Mouse (Mus musculus) adrenal gland, adult 18-20 months (tissue): ENCODE measurements around the gene Kitl. TPM values are rescaled to one million over a fixed set of nuclear protein-coding genes. Genes with fewer than 3 reads are reported as not detected.
A peak's percentile ranks its signal among the peaks of the same experiment; 100 is the strongest.

Experiments
- DNase-seq, 2 experiments: peaks; one replicate each; pipeline ENCODE4 v3.0.0; 2021 to 2022; ENCODE audit warnings: low spot score in 2 of 2
- total RNA-seq, 2 experiments: library from RNA; stranded (reverse); gene quantifications; 1 replicate in 1 of 2; 2 replicates in 1 of 2; pipeline ENCODE4 v1.2.3; 2021

The Kitl gene
- total RNA-seq, 2 experiments from 2014 or later: 18.9 to 26.6 TPM

DNA sequence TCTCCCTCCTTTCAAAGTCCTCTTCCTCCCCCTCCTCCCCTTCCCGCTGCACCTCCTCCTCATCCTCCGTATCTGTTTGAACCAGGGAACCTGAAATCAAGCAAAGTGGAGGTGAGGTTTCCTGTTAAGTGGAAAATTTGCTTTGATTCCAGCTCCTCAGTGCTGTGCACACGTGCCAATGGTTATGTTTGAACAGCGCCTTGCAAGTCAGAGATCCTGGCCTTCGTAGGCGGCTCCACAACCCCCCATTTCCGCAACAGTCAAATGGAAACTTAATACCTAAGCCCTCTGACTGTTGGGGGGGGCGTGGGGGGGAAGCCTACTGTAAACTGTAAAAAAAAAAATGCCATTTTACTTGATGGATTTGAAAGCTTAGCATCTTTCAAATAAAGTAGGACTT is 10.2 kb downstream of the Kitl start:
- DNase-seq: no peak

DNA sequence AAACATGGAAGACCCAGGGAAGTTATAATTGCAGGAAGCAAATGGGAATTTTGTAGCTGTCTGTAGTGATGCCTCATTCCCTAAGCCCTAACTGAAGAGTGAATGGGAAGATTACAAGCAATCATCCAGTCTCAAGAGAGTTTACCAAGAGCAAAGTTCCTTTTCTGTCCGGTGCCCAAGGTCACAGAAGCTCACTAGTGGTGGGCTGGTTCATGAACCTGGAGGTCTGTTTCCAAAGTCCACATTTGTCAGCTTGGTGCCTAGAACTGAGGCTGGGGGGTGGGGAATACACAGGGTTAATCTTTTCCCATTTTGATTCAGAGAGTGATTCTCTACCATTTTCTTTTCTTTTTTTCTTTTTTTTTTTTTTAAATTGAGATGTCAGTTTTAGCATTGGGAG is 11.3 kb downstream of the Kitl start:
- DNase-seq: no peak

DNA sequence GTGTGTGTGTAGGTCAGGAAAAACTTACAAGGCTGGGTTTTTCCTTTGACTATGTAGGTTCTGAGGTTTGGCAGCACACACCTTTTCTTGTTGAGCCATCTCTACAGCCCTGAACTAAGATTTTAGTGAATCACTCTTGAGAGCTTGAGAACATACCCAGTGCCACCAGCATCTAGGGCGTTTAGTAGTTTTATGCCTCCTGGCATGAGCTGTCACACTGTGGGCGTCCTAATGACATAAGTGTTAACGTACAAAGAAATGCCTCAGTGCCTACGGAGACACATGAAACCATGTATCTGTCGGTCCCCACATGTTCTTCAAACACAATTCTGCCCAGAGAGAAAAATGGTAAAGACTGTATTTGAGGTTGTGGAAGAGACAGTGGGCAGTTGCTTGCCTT is 15.0 kb downstream of the Kitl start:
- DNase-seq: no peak

DNA sequence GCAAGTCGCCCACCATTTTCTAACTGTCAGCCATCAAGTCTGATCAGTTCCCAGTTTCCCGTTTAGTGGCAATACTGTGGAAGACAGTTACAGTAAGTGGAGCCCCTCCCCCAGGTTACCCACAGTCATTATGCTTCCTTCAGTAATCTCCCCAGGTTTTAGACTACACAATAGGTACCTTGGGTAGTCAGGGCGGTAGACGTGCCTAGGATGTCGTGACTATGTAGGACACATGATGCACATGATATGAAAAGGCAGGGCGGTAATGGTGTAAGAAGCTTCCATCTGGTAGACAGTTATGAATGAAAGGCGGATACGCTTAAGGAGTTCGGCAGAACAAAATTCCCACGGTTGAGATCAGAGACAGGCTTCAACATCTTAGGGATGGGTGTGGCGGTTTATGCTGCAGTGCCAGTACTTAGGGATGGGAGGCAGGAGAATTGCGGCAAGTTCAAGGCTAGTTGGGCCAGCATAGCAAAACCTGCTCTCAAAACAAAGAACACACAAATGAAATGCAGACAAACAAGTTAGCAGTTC is 15.6 kb downstream of the Kitl start:
- no peak for DNase-seq

DNA sequence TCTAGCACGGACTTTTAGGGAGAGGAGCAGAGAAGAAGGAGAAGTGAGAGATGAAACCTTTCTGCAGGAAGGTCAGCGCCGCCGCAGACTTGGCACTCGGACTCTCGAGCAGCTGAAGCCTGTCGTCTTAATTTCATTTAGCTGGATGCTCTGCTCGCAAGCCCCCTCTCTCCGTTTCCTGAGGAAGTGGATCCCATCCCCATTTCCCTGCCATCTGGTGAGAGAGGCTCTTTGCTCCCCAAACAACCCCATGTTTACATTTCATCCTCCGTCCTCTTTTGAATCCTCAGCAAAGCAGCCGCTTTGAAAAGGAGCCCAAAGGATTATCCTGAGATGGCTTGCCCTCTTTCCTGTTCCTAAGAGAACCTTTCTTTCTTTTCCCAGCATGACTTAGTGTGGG is 16.2 kb downstream of the Kitl start:
- DNase-seq: no peak

DNA sequence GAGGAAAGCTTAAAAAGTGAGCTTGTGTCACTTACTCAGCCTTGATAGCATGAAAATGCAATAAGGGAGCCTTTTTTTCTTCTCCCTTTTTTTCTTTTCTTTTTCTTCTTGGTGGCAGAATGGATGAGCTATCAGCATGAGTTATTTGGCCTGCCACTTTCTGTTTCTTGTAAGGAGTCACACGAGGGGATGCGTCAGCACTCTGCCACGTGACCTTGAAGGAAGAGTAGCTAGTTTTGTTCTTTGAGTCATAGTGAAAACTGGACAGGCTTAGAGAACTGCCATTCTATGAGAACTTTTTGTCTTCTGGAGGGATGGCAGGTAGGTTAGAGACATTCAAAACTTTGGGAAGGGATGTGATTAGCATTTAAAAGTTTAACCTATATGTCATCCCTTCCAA is 17.1 kb downstream of the Kitl start:
- peak in 1 of 2 experiments; percentile 28 for DNase-seq

DNA sequence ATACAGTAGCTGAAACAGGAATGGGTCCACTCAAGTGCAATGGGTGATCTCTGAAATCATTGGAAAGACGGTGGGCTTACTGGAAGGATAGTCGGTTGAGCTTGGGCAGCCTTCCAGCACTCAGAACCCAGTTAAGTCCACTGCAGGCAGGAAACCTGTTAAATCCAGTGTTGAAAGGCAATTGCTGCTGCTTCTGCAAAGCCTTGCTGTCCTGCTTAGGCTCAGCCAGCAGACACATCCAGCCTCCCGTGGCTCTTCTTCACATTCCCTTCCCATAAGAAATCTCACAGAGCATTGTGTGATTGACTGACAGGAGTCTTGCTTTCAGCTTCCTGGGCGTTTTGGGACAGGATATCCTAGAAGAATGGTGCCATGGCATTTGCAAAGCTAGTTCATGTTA is 20.6 kb downstream of the Kitl start:
- no peak for DNase-seq

DNA sequence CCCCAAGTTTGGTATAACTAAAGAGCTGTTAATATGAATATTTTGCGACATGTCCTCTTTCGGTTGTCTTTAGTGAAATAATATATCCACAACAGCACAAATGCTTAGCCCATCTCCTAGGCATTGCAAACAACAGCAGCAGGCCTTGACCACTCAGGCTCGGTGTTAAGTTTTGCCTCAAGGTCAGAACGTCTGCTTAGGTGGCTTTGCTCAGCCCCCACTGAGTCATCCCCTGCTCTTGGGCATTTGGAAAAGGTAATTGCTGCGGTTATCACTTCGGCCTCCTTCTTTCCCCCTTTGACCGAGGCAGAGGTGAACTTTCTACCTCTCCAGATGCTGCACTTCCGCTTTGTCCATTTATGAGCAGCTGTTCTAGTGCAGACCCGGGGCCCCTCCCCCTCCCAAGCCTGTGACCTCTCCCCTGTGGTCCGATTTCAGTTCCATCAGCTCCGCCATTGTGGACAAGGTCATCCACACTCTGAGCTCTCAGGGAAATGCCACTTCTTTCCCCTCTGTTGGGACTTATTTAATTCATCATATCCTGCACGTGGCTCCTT is 23.0 kb downstream of the Kitl start:
- no peak for DNase-seq

DNA sequence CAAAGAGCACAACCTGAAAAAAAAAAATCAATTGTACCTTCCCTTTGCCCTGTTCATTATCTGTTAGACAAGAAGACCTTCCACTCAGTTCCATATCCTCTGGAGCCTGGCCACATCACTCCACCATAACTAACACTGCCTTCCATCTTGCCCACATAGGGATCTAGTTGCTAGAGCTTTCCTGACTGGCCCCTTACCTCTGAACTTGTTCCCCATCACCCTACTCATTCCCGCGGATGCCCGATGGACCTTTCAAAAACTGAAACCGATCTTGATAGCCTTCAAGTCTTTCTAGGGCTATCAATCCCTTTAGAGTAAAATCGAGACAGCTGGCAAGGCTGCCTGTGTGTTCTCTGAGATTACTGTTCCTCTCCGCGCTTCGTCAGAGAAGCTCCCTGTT is 23.6 kb downstream of the Kitl start:
- no peak for DNase-seq

DNA sequence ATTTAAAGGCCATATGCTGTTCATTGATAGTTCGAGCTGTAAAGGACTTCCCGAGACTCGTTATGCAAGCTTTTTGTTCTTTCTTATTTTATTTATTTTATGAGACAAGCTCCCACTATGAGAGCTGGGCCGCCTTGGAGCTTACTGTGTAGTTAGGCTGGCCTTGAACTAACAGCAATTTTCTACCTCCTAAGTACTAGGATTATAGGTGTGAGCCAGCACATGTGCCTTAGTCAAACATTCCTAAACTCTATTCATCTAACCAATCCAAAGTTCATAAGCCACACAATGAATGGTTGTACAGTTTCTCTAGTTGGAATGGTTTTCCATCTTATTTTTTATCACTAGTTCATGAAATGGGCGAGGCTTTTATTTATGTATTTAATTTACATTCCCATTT is 28.3 kb downstream of the Kitl start:
- no peak for DNase-seq

DNA sequence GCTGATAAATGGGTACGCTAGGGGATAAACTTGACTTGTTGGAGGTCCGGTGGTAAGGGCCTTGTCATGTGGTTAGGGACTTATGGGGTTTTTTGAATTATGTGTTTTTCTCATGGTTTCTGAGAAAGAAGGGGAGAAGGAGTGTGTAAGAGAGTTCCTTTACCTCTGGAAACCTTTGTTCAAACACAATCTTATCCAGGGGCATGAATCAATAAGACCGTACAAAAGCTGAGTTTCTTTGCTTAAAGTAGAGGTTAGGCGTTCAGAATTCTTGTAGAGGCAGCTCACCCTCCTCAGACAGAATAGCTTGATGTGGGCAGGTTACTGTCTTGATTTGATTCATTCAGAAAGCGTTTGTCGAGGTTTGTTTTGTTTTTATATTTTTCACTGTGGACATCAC is 28.7 kb downstream of the Kitl start:
- DNase-seq: no peak

DNA sequence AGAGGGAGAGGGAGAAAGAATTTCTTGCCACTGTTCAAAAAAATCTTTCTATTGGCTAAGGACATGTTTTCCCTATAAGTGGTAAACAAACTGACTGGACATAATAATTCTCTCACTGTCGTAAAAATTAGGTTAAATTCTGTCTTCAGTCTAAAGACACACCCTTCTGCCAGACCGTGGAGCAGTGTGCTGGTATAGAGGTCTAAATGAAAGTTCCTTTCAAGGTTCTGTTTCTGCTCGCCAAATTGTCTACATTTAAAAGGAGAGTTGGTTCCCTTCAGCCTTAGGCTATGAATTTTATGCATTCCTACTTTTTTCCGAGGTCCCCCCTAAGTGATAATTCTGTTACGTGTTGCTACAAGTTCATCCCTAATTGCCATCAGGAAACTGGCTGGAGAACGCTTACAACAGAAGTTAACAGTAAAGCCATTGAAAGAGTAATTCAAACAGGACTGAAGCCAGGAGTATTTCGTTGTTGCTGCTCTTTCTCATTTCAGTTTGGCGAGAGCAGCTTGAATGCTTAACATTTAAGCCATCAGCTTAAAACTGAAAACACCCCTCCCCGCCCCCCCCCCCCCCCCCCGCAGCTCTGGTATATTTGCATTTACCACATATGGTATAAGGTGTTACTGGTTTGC is 35.8 kb downstream of the Kitl start:
- DNase-seq: no peak

DNA sequence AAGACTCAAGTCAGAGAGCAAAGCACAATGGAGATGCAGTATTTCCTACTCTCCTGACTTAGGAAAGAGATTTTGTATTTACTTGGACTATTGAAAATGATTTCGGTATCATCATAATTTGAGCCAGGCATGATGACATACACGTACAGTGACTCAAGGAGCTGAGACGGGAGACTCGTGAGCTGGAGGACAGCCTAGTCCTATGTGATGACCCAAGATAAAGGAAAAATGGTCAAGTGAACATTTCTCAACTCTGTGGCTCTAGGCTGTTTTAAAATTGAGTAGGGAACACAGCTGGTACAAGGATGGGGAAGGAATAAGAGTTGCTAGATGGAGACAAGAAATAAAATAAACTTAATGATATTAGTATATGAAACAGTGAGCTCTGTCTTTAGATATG is 37.0 kb downstream of the Kitl start:
- no peak for DNase-seq

DNA sequence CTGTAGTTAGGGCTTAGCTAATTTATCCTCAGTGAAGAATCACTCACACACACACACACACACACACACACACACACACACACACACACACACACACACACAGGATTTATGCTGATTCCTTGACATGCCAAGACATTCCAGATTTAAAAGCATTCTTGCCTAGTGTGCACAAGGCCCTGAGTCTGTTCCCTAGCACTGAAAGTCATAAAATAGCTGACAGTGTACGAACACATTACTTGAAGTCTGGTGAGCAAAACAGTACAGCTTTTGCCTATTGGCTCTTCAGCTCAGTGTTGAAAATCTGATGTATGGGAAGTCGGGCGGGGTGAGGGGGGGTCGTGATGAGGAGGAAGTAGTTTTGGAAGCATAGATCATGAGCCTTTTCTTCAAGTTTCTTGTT is 37.5 kb downstream of the Kitl start:
- DNase-seq: no peak

DNA sequence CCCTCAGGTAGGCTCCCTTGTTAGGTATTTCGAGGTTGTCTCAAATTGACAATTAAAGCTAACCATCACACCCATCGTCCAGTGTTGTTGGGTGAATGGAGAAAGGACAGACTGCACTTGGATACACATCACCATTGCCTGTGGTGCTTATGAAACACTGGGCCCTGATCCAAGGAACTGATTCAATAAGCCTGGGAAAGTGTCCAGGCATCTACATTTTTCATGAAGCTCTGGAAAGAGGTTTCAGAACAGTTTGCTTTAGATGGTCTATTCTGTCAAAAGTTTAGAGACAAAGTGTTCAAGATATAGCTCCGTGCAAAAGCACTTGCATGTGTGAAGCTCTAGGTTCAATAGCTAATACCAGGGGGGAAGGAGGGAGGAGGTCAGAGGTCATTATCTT is 38.6 kb downstream of the Kitl start:
- DNase-seq: peak in 1 of 2 experiments; percentile 40

DNA sequence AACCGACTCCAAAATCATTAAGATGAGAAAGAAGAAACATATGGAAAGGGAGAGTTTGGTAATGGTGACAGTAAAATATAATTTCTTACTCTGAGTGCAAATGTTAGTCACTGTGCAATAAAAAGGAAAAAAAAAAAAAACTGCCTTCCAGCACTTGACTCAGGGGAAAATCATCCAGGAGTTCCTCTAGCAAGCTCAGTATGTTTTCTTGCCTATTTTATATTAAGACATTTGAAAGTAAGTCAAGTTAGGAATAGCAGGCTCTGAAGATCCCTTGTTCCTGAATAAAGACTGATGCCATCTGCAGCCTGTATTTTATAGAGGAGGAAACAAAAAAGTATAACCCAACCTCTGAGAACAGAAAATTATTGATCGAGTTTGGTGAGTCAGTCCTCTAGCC is 39.7 kb downstream of the Kitl start:
- DNase-seq: no peak

DNA sequence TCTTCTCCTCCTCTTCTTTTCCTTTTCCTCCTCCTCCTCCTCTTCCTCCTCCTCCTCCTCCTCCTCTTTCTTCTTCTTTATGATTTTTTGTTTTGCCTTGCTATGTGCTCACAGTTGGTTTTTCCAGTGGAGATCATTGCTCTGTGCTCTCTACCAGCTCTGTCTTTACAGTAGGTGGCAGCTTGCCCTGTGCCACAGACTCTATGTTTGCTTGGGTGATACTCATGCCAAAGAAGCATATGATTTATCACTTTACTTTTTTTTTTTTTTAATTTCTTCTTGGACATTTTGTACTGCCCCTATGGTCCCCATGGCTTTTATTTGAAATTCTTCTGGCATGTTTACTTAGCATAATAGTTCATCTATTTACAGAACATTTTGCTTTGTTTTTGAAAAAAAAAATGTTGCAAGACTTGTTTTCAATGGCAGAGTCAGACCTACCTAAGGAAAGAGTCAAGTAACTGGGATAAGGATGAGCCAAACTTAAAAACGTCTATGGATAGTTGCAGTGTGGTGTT is 41.7 kb downstream of the Kitl start:
- DNase-seq: no peak

DNA sequence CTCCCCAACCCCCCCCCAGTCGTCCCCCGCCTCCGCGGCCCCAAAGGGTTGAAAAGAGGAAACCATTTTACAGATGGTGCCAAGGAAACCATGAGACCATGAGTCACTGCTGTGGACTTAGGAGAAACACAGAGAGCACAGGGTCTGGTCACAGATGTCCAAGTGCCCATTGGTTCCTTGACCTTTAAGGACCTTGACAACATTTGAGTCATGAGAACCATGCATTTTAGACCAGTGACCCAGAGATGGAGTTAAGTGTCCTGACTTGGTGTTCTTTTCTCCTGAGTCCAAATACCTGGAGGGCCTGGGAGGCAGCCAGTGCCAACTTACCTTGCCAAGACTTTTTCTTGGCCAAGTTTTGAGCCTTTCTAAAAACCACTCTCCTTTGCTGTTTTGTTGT is 43.9 kb downstream of the Kitl start:
- no peak for DNase-seq

DNA sequence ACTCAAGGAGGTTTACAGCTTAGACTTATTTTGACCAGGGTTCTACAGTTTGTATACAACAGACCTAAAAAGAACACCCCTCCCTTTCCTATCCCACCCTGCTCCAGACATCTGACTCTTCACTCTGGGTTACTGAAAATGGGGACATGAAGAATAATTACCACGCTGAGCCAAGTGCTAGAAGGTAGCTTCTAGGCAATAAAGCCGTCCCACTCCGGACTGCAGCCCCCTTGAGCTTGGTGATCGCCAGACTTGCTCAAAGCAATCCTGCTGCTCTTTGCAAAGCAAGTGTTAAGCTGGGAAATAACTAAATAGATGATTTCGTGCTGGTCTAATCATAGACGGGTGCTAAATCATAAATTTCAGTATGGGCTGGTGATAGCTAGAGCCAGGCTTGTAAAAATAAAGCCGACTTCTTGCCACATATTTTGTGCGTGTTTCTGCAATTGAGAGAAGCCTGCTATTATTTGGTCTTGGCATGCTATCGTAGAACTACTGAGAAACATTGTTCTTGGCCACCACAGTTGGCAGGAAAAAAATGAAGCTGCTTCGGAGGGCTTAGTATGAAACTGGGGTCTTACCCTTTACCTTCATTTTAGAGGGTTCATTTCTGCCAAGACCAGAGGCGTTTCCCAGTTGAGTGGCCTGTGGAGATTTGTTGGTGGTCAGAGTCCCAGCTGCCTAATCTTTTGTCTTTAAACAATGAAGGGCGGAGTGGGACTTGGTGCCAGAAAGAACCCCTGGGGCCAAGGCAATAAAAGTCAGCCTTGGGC is 50.3 kb downstream of the Kitl start:
- DNase-seq: no peak

DNA sequence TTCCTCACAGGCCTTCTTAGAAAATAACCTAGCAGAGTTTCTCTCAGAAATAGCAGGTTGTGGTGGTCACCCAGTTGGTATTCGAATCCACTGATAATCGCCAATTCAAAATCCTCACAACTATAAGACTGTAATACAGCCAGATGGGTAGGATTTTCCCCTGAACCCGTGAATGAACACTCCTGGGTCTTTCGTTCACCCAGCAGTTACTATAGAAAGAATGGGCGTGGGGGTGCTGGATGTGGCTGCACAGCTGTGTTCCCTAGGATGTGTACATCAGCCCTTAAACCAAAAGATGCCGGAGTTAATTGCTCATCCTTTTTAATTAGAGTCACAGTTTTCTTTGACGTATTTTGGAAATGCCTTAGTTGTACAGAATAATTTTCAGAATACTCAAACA is 50.9 kb downstream of the Kitl start:
- no peak for DNase-seq

DNA sequence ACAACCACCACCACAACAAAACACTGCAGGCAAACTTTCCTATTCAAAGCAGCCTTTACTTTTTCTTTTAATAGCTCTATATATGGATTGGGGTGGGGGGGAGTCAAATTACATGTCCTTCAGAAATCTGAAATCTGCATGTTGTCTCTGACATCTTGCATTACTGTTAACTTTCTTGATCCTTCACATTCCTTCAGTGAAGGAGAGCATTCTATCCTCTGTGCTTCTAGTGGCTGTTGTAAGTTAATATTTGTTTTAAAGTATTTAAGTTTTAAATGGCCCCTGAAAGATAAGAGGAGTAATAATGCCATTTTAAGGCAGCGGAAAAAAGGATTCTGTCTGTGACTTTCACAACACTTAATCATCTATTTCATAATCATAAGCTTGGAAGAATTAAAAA is 57.2 kb downstream of the Kitl start:
- no peak for DNase-seq

DNA sequence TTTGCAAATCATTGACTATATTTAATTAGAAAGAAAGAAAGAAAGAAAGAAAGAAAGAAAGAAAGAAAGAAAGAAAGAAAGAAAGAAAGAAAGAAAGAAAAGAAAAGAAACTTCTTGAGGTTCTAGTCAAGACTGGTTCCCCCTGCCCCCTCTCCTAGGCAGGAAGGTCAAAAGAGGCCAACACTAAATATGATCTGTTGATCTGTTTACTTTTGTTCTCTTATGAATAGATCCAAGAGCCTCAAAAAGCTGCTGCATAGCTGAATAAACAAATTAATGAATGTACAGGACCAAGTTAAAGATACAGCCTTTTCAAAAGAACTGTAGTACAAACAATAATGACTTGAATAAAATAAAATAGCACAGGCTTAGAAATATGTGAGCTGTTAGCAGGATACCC is 57.7 kb downstream of the Kitl start:
- no peak for DNase-seq
